Mouse (Mus musculus) spleen, adult 2 months (tissue): Measurements from ENCODE around the gene Jmy.

Experiments
- CTCF ChIP-seq: fragments of 200-500 bp; IDR thresholded peaks from 2 replicates; pipeline ENCODE4 v1.5.1; 2011; ENCODE audit warnings: mild to moderate bottlenecking, inconsistent platforms; ENCODE audit not compliant: insufficient read depth, insufficient read length, insufficient replicate concordance; ENCODE audit errors: extremely low read depth
- POLR2A ChIP-seq: fragments of 200-500 bp; IDR thresholded peaks from 2 replicates; pipeline ENCODE4 v1.6.1; 2011; ENCODE audit warnings: low read depth, low read length, inconsistent platforms

DNA sequence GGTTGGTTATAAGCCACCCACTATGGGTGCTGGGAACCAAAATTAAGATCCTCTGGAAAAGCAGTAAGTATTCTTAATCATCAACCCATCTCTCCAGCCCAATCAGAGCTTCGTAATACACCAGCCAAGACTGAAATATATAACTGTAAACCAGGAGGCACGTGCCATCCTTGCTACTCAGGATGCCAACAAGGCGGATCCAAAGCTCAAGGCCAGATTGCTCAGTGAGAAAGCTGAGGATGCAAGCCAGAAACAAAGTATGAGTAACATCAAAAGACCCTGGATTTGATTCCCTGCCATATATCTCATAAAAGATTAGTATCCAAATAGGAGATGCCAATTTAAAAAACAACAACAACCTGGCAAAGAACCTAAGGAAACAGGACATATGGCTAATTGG is 31.3 kb downstream of the Jmy start:
- TF ChIP-seq CTCF: no peak
- TF ChIP-seq POLR2A: no peak
